Mouse (Mus musculus): ENCODE results near the gene Serpinb6b. TPM values are rescaled to one million over a fixed set of nuclear protein-coding genes. Genes with fewer than 3 reads are reported as not detected.

The Serpinb6b gene
- polyA plus RNA-seq, 1 experiment from 2014 or later, result 9.5 TPM

DNA sequence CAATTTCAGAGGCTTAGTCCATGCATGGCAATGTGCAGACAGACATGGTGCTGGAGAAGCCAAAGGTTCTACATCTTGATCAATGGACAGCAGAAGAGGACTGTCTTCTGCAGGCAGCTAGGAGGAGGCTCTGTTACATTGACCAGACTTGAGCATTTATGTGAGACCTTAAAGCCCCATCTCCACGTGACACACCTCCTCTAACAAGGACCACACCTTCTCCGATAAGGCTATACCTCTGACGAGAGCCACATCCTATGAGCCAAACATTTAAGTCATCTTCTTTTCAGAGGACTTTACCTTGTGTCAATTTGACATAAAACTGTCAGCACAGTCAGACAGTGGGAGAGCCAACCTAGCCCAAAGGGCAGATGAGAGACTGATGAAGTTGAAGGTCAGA is 5.8 kb downstream of the Serpinb6b start:
- Histone ChIP-seq H3K27me3 (ENCODE audit: control insufficient read depth, insufficient read depth, low read length) (no peaks in the 10 kb centered on the region), H3K9me3 (ENCODE audit: control insufficient read depth, low read length) (no peaks in the 10 kb centered on the region), H3K27ac (replicated peaks) (no peak overlapping the region), H3K4me1 (replicated peaks; ENCODE audit: control insufficient read depth, insufficient read depth) (no peaks in the 10 kb centered on the region), H3K36me3 (ENCODE audit: control insufficient read depth, insufficient read depth, low read length) (no peaks in the 10 kb centered on the region), H3K4me3 (ENCODE audit: low read depth, low read length) (no peak overlapping the region), H3K9ac (ENCODE audit: low read length) (no peak overlapping the region), H3K4me2 (replicated peaks; ENCODE audit: low read depth) (no peak overlapping the region)
- no peak for ATAC-seq (ENCODE audit: low FRiP score, low TSS enrichment)
- WGBS, result 86% methylated on average over 3 of the region's 3 CpGs
- DNase-seq (ENCODE audit: low spot score), result no peak
- TF ChIP-seq EP300 (optimal IDR thresholded peaks at IDR 0.05) (no peak), CTCF (IDR thresholded peaks at IDR 0.05; ENCODE audit: low read depth) (no peak)

DNA sequence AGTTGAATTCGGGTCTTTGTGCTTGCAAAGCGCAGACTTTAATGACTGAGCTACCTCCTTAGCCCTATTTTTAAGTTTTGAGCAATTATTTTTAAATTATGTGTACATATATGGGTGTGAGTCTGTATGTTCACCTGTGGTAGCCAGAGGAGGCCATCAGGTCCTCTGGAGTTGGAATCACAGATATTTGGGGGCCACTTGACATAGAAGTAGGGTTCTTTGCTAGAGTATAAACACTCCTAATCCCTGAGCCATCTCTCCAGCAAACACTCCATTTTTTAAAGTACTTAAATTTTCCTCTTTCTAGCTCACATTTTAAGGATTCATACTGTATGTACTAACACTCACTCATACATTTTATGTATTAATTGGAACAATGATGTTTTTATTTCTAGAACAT is 9.3 kb downstream of the Serpinb6b start:
- DNase-seq (ENCODE audit: low spot score) (no peak), ATAC-seq (ENCODE audit: low FRiP score, low TSS enrichment) (no peak)
- Histone ChIP-seq H3K4me3 (ENCODE audit: low read depth, low read length) (no peak overlapping the region), H3K4me1 (replicated peaks; ENCODE audit: control insufficient read depth, insufficient read depth) (no peaks in the 10 kb centered on the region), H3K27me3 (ENCODE audit: control insufficient read depth, insufficient read depth, low read length) (no peaks in the 10 kb centered on the region), H3K9me3 (ENCODE audit: control insufficient read depth, low read length) (no peaks in the 10 kb centered on the region), H3K4me2 (replicated peaks; ENCODE audit: low read depth) (no peak overlapping the region), H3K27ac (replicated peaks) (no peak overlapping the region), H3K9ac (ENCODE audit: low read length) (no peak overlapping the region), H3K36me3 (ENCODE audit: control insufficient read depth, insufficient read depth, low read length) (no peaks in the 10 kb centered on the region)
- WGBS, result 92% methylated on average over 2 of the region's 2 CpGs
- no peak for TF ChIP-seq EP300 (optimal IDR thresholded peaks at IDR 0.05)

DNA sequence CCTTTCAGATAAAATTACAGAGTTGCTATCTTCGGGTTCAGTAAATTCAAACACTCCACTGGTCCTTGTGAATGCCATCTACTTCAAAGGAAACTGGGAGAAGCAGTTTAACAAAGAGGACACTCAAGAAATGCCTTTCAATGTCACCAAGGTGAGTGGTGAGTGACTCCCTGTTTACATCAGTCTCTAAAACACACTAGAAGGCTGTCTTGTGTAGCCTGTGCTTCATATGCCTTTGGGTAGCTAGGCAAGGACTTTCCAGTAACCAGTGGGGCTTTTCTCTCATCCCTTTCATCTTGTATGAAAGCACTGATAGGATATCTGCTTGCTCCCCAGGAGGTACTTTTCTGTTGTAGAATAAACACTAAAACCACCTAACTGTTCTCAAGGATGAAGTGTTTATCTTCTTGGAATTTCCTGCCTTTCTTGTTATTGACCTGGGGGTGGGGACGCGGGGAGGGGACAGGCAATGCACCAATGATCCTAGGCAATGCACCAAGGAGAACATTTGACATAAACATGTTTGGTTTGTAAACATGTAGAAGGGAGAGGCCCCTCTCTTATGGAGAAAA is 10.0 kb downstream of the Serpinb6b start:
- no peak overlapping the region for H3K27ac ChIP-seq (replicated peaks)
- H3K36me3 ChIP-seq (ENCODE audit: control insufficient read depth, insufficient read depth, low read length), result no peaks in the 10 kb centered on the region
- no peaks in the 10 kb centered on the region for H3K9me3 ChIP-seq (ENCODE audit: control insufficient read depth, low read length)
- ATAC-seq (ENCODE audit: low FRiP score, low TSS enrichment) (no peak), DNase-seq (ENCODE audit: low spot score) (no peak)
- H3K4me3 ChIP-seq (ENCODE audit: low read depth, low read length), result no peak overlapping the region
- no peak overlapping the region for H3K4me2 ChIP-seq (replicated peaks; ENCODE audit: low read depth)
- TF ChIP-seq EP300 (optimal IDR thresholded peaks at IDR 0.05) (no peak), CTCF (IDR thresholded peaks at IDR 0.05; ENCODE audit: low read depth) (no peak)
- no peaks in the 10 kb centered on the region for H3K4me1 ChIP-seq (replicated peaks; ENCODE audit: control insufficient read depth, insufficient read depth)
- no peak overlapping the region for H3K9ac ChIP-seq (ENCODE audit: low read length)
- WGBS, result 36% methylated on average over 3 of the region's 3 CpGs
- H3K27me3 ChIP-seq (ENCODE audit: control insufficient read depth, insufficient read depth, low read length), result no peaks in the 10 kb centered on the region

DNA sequence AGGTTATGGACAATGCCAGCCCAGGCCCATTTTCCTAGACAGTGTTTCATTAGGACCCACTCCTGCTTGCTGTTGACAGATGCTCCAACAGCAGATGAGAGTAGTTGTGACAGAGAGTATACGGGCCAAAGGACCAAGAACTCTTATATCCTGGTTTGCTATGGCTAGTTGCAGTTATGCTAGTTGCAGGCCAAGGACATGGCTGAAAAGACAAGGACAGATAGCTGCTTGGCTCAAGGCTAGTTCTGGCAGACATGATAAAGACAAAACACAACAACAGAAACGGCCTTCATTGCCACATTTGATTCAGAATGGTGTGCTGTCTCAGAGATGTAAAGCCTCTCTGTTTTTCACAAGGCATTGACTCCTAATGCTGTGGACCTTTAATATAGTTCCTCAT is 10.7 kb downstream of the Serpinb6b start:
- ATAC-seq (ENCODE audit: low FRiP score, low TSS enrichment) (no peak), DNase-seq (ENCODE audit: low spot score) (no peak)
- Histone ChIP-seq H3K27ac (replicated peaks) (no peak overlapping the region), H3K4me2 (replicated peaks; ENCODE audit: low read depth) (no peak overlapping the region), H3K9me3 (ENCODE audit: control insufficient read depth, low read length) (no peaks in the 10 kb centered on the region), H3K4me3 (ENCODE audit: low read depth, low read length) (no peak overlapping the region), H3K9ac (ENCODE audit: low read length) (no peak overlapping the region), H3K36me3 (ENCODE audit: control insufficient read depth, insufficient read depth, low read length) (no peaks in the 10 kb centered on the region), H3K4me1 (replicated peaks; ENCODE audit: control insufficient read depth, insufficient read depth) (no peaks in the 10 kb centered on the region), H3K27me3 (ENCODE audit: control insufficient read depth, insufficient read depth, low read length) (no peaks in the 10 kb centered on the region)
- TF ChIP-seq CTCF (IDR thresholded peaks at IDR 0.05; ENCODE audit: low read depth) (no peak), EP300 (optimal IDR thresholded peaks at IDR 0.05) (no peak)
- 68% methylated on average over 2 of the region's 2 CpGs for WGBS

DNA sequence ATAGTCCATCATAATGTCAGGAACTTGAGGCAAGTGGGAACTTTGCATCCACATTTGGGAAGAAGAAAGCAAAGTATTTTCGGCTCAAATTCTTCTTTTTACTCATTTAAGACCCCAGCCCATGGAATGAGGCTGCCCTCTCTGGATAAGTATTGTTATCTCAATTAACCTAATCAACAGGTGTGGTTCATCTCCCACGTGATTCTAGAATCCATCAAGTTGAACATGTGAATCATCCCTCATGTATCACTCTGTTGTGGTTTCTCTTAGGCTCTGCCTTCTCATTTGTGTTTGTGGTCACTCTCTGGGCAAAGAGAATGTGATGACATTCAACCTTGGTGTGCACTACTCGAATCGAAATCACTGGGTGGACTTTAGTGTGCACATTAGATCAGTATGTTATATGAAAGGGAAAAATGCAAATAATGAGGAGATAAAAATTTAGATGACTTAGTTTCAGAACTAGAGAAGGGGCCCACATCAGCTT is 17.6 kb downstream of the Serpinb6b start:
- Histone ChIP-seq H3K9ac (ENCODE audit: low read length) (no peak overlapping the region), H3K27ac (replicated peaks) (no peak overlapping the region), H3K9me3 (ENCODE audit: control insufficient read depth, low read length) (no peaks in the 10 kb centered on the region), H3K4me3 (ENCODE audit: low read depth, low read length) (no peak overlapping the region), H3K27me3 (ENCODE audit: control insufficient read depth, insufficient read depth, low read length) (no peaks in the 10 kb centered on the region), H3K4me1 (replicated peaks; ENCODE audit: control insufficient read depth, insufficient read depth) (no peaks in the 10 kb centered on the region), H3K36me3 (ENCODE audit: control insufficient read depth, insufficient read depth, low read length) (no peaks in the 10 kb centered on the region), H3K4me2 (replicated peaks; ENCODE audit: low read depth) (no peak overlapping the region)
- 74% methylated on average over 4 of the region's 4 CpGs for WGBS
- TF ChIP-seq EP300 (optimal IDR thresholded peaks at IDR 0.05), result no peak
- TF ChIP-seq CTCF (IDR thresholded peaks at IDR 0.05; ENCODE audit: low read depth), result no peak
- no peak for DNase-seq (ENCODE audit: low spot score)
- ATAC-seq (ENCODE audit: low FRiP score, low TSS enrichment), result no peak

DNA sequence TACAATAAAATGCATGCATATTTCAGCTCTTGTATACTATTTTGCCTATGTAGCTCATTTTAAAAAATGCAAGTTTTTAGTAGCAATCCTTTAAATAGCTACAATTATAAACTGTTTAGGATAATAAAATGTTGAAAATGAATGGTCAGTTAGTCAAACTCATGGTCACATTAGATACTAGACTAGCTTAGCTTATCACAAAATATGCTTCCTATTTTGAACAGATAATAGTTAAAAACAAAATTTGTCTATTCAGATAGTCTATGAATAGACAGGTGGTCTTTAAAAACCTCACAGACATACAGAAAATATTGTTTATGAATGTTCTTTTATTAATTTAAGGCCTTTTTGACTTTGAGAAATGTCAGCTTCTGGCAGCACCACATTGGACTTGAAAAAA is 21.2 kb downstream of the Serpinb6b start:
- Histone ChIP-seq H3K4me2 (replicated peaks; ENCODE audit: low read depth) (no peak overlapping the region), H3K9me3 (ENCODE audit: control insufficient read depth, low read length) (no peaks in the 10 kb centered on the region), H3K27me3 (ENCODE audit: control insufficient read depth, insufficient read depth, low read length) (no peaks in the 10 kb centered on the region), H3K9ac (ENCODE audit: low read length) (no peak overlapping the region), H3K36me3 (ENCODE audit: control insufficient read depth, insufficient read depth, low read length) (no peaks in the 10 kb centered on the region), H3K27ac (replicated peaks) (no peak overlapping the region), H3K4me1 (replicated peaks; ENCODE audit: control insufficient read depth, insufficient read depth) (no peaks in the 10 kb centered on the region), H3K4me3 (ENCODE audit: low read depth, low read length) (no peak overlapping the region)
- DNase-seq (ENCODE audit: low spot score), result no peak
- ATAC-seq (ENCODE audit: low FRiP score, low TSS enrichment), result no peak
- TF ChIP-seq CTCF (IDR thresholded peaks at IDR 0.05; ENCODE audit: low read depth), result no peak
- TF ChIP-seq EP300 (optimal IDR thresholded peaks at IDR 0.05), result no peak
